Mouse (Mus musculus) cerebellum, adult 2 months (tissue): Measurements from ENCODE around the gene Efcab6.

Experiments used
- CTCF ChIP-seq: fragments of 200-500 bp; IDR thresholded peaks from 2 replicates; pipeline ENCODE4 v1.5.1; 2011; ENCODE audit warnings: low read depth, mild to moderate bottlenecking, control low read depth, low read length, moderate library complexity, borderline replicate concordance; ENCODE audit not compliant: insufficient read depth
- POLR2A ChIP-seq: fragments of 200-500 bp; IDR thresholded peaks from 2 replicates; pipeline ENCODE4 v1.6.1; 2011; ENCODE audit warnings: low read length, control low read depth, borderline replicate concordance; ENCODE audit not compliant: insufficient read depth

- TF ChIP-seq POLR2A (no peak), CTCF (no peak)
These were observed 6.3 kb downstream of the Efcab6 start for GRCm38 (mm10) chr15:84058841-84059240.
